Mouse (Mus musculus) embryonic facial prominence, embryonic 13.5 days (tissue): ENCODE results near the gene Zfp456. TPM values are rescaled to one million over a fixed set of nuclear protein-coding genes. Genes with fewer than 3 reads are reported as not detected.

Experiments
- ATAC-seq: fragments of 200-750 bp; cut with Nextera tagmentation; 2 replicates; pipeline ENCODE4 v1.8.0; 2017; ENCODE audit warnings: low read depth; ENCODE audit not compliant: insufficient number of reproducible peaks, insufficient read depth, low FRiP score, low TSS enrichment
- H3K27ac ChIP-seq: fragments of 300-500 bp; sonication (generic); 2 replicates; pipeline ENCODE4 v1.5.1; 2015; ENCODE audit warnings: moderate library complexity, mild to moderate bottlenecking, inconsistent platforms
- H3K27me3 ChIP-seq: fragments of 300-500 bp; sonication (generic); 2 replicates; pipeline ENCODE4 v1.6.1; 2015; ENCODE audit warnings: mild to moderate bottlenecking, inconsistent platforms
- H3K36me3 ChIP-seq: fragments of 300-500 bp; sonication (generic); 2 replicates; pipeline ENCODE4 v1.6.1; 2015; ENCODE audit warnings: mild to moderate bottlenecking, inconsistent platforms
- H3K4me1 ChIP-seq: fragments of 300-500 bp; sonication (generic); 2 replicates; pipeline ENCODE4 v1.6.1; 2015; ENCODE audit warnings: inconsistent platforms
- H3K4me2 ChIP-seq: fragments of 300-500 bp; sonication (generic); 2 replicates; pipeline ENCODE4 v1.6.1; 2015; ENCODE audit warnings: moderate library complexity, mild to moderate bottlenecking, inconsistent platforms
- H3K4me3 ChIP-seq: fragments of 300-500 bp; sonication (generic); 2 replicates; pipeline ENCODE4 v1.5.1; 2015; ENCODE audit warnings: mild to moderate bottlenecking, inconsistent platforms
- H3K9ac ChIP-seq: fragments of 300-500 bp; sonication (generic); 2 replicates; pipeline ENCODE4 v1.6.1; 2015; ENCODE audit warnings: mild to moderate bottlenecking, inconsistent platforms
- H3K9me3 ChIP-seq: fragments of 300-500 bp; sonication (generic); 2 replicates; pipeline ENCODE4 v1.6.1; 2016; ENCODE audit warnings: inconsistent platforms
- WGBS: fragments of 180-500 bp; shearing (Covaris S2); methylation state at CpG from one replicate; pipeline ENCODE4 v1.1.7; 2015; ENCODE audit warnings: mixed read lengths; 5-methylcytosine and 5-hydroxymethylcytosine counted together
- polyA plus RNA-seq: library from polyadenylated mRNA; unstranded; fragments of >200 nt; fragmentation: Nextera tagmentation; extraction: Ambion mirVana; gene quantifications from 2 replicates; pipeline ENCODE4 v1.2.1, GENCODE M21; 2015

The Zfp456 gene
- polyA plus RNA-seq, 1 experiment from 2014 or later: 1.3 TPM

GRCm38 (mm10) chr13:67351854-67352253, 23.8 kb downstream of the Zfp456 start:
- Histone ChIP-seq H3K27ac (no peak overlapping the region), H3K36me3 (no peaks in the 10 kb centered on the region), H3K27me3 (no peaks in the 10 kb centered on the region), H3K9me3 (no peaks in the 10 kb centered on the region), H3K4me3 (no peak overlapping the region), H3K4me1 (no peaks in the 10 kb centered on the region), H3K4me2 (no peak overlapping the region), H3K9ac (no peak overlapping the region)
- ATAC-seq: no peak

- Histone ChIP-seq H3K9ac (no peak overlapping the region), H3K27me3 (no peaks in the 10 kb centered on the region), H3K4me2 (no peak overlapping the region), H3K36me3 (peaks cover 7% of the 10 kb centered on the region; the same call in 1 of the 2 replicates), H3K9me3 (no peaks in the 10 kb centered on the region), H3K4me3 (no peak overlapping the region), H3K27ac (no peak overlapping the region), H3K4me1 (no peaks in the 10 kb centered on the region)
- 88% methylated on average over 2 of the region's 2 CpGs for WGBS
- ATAC-seq: no peak
These were observed 32.2 kb downstream of the Zfp456 start for GRCm38 (mm10) chr13:67343422-67343821.

GRCm38 (mm10) chr13:67332877-67333276, 42.7 kb downstream of the Zfp456 start:
- H3K27ac ChIP-seq: peak overlapping the region; percentile 78
- 0 out of 2 replicates have a peak, but pooled peaks cover 4% of the 10 kb centered on the region for H3K9me3 ChIP-seq
- H3K36me3 ChIP-seq: no peaks in the 10 kb centered on the region
- peak overlapping the region; percentile 77 for H3K4me2 ChIP-seq
- peaks cover 5% of the 10 kb centered on the region for H3K4me1 ChIP-seq
- no peaks in the 10 kb centered on the region for H3K27me3 ChIP-seq
- ATAC-seq: 0 out of 2 replicates have a peak, but pooled peaks have one; percentile 29
- 65% methylated on average over 1 of the region's 1 CpGs for WGBS
- H3K9ac ChIP-seq: peak overlapping the region; percentile 80
- peak overlapping the region; percentile 58 for H3K4me3 ChIP-seq

GRCm38 (mm10) chr13:67332019-67332724, 43.4 kb downstream of the Zfp456 start, which contains the start of gene Zfp595:
Zfp595 (minus strand) TSS chr13:67332570.
- Histone ChIP-seq H3K27me3 (no peaks in the 10 kb centered on the region), H3K9me3 (0 out of 2 replicates have a peak, but pooled peaks cover 4% of the 10 kb centered on the region), H3K9ac (peak within 1 kb of the TSS; percentile 80), H3K27ac (peak within 1 kb of the TSS; percentile 78), H3K4me2 (peak within 1 kb of the TSS; percentile 77), H3K4me3 (peak within 1 kb of the TSS; percentile 58), H3K4me1 (peaks cover 5% of the 10 kb centered on the region), H3K36me3 (no peaks in the 10 kb centered on the region)
- WGBS: 14% methylated on average over 17 of the region's 17 CpGs
- ATAC-seq: peak; percentile 85

Other genes starting within 250 kb of the Zfp456 start
- 8.0 and 8.9 TPM in 2 replicates for gene Rsl1, start 202.6 kb downstream of the Zfp456 start, polyA plus RNA-seq
- gene Zfp455, start 181.3 kb downstream of the Zfp456 start, polyA plus RNA-seq: 3.2 and 3.5 TPM in 2 replicates
- gene Zfp458, start 97.3 kb downstream of the Zfp456 start, polyA plus RNA-seq: 1.9 and 2.1 TPM in 2 replicates
- gene Zfp457, start 69.3 kb downstream of the Zfp456 start, polyA plus RNA-seq: 0.41 and 1.1 TPM in 2 replicates
- 1.7 and 2.5 TPM in 2 replicates for gene Zfp595, start 43.2 kb downstream of the Zfp456 start, polyA plus RNA-seq
- gene Gm28044, start 15.3 kb downstream of the Zfp456 start, polyA plus RNA-seq: not detected in 2 replicates
- 1.0 TPM in 2 replicates for gene Zfp953, start 15.2 kb downstream of the Zfp456 start, polyA plus RNA-seq
- gene Gm28041, start 77 bp downstream of the Zfp456 start, polyA plus RNA-seq: 0.39 TPM in 1 of 2 replicates, not detected in the other
- gene Zfp429, start 24.0 kb upstream of the Zfp456 start, polyA plus RNA-seq: 7.0 and 7.8 TPM in 2 replicates
- gene Zfp459, start 45.6 kb upstream of the Zfp456 start, polyA plus RNA-seq: 1.2 and 1.6 TPM in 2 replicates
- gene Zfp874a, start 75.8 kb upstream of the Zfp456 start, polyA plus RNA-seq: 10.4 and 12.8 TPM in 2 replicates
- 3.8 and 5.2 TPM in 2 replicates for gene Zfp874b, start 108.4 kb upstream of the Zfp456 start, polyA plus RNA-seq
- 19.5 and 21.9 TPM in 2 replicates for gene Zfp58, start 124.7 kb upstream of the Zfp456 start, polyA plus RNA-seq
- gene Gm26965, start 150.3 kb upstream of the Zfp456 start, polyA plus RNA-seq: not detected in 2 replicates
- gene Zfp87, start 150.4 kb upstream of the Zfp456 start, polyA plus RNA-seq: 23.9 and 25.1 TPM in 2 replicates
- gene Zfp748, start 178.0 kb upstream of the Zfp456 start, polyA plus RNA-seq: 13.7 and 16.7 TPM in 2 replicates
- 4.7 and 5.4 TPM in 2 replicates for gene Zfp729b, start 233.9 kb upstream of the Zfp456 start, polyA plus RNA-seq